Mouse (Mus musculus): ENCODE results near the gene Ifitm6. TPM values are rescaled to one million over a fixed set of nuclear protein-coding genes. Genes with fewer than 3 reads are reported as not detected.
"Not testable (repeated sequence)": the region's sequence is repeated elsewhere in the genome, so short reads cannot be mapped to it uniquely, and the experiment has no call there.

The Ifitm6 gene
- not detected for total RNA-seq (2021)

DNA sequence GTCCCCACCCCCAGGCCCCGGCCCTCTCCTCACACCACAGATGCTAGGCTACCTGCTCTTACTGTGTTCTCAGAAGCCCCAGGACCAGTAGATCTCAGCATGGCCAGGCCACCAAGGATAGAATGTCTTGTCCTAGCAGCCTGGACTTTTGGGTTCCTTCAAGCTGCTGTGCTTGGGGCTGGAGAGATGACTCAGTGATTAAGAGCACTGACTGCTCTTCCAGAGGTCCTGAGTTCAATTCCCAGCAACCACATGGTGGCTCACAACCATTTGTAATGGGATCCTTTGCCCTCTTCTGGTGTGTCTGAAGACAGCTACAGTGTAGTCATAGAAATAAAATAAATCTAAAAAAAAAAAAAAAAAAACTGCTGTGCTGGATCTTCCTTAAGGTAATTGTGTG is at the start of gene Ifitm6:
Ifitm6 (minus strand) TSS at position 101 of the 400 bp plus-strand sequence.
- not testable (repeated sequence) for DNase-seq

DNA sequence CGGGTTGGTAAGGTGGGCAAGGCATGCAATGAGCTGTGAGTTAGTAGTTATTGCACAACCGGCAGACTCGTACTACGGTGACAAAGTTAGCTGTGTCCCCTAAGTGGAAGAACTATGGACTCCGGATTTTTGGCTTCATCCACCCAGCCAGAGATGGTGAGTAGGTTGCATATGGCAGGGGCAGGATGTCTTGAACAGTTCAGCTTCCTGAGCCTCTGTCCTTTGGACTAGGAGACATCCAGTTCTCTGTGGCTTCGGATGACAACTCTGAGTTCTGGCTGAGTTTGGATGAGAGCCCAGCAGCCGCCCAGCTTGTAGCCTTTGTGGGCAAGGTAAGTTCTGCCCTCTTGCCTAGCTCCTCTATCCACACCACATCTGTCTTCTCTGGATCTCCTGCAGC is 46.9 kb upstream of the Ifitm6 start:
- no peak for DNase-seq
- intact Hi-C loops (cut with DNase I) = loop anchor here (10.0 kb wide), 1 partner anchor 110 kb away; the partner anchor contains the start of gene Rnh1

More for the DNA sequence above, at the start of gene Ifitm6:
- intact Hi-C loops (cut with DNase I) = not testable (repeated sequence)

DNA sequence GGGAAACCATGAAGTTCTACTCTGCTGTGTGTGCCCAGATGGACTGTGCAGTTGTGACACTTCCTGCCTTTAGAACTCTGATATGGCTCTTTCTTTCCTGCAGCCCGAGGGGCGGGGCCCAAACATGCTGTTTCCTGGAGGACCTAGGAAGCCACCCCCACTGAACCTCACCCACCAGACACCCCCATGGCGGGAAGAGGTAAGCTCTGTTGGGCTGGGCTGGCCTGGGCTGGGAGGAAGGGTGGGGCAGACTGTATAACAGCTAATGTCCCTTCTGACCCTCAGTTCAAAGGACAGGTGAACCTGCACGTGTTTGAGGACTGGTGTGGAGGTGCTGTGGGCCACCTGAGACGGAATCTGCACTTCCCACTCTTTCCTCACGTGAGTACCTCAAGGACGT is 46.5 kb upstream of the Ifitm6 start:
- no peak for DNase-seq
- intact Hi-C loops (cut with DNase I) = loop anchor here (10.0 kb wide), 1 partner anchor 111 kb away; the partner anchor contains the start of gene Rnh1

DNA sequence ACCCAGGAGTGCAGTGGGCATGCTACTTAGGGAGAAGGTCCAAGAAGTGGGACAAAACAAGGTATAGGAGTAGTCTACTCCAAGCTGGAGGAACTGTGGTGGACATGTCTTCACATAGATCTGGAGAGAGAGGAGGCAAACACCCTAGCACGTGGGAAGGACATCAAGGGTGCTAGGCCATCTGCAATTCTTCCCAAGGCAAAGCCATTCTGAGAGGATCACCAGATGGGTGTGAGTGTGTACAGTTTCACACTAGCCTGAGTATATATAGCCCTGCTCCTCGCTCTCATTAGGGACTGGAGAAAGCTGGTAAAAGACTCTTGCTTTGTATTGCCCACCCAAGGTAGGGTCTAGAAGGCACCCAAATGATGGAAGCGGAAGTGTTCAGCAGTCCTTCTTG is 45.6 kb upstream of the Ifitm6 start:
- intact Hi-C loops (cut with DNase I) = loop anchor here (10.0 kb wide), 1 partner anchor 111 kb away; the partner anchor contains the start of gene Rnh1
- no peak for DNase-seq

DNA sequence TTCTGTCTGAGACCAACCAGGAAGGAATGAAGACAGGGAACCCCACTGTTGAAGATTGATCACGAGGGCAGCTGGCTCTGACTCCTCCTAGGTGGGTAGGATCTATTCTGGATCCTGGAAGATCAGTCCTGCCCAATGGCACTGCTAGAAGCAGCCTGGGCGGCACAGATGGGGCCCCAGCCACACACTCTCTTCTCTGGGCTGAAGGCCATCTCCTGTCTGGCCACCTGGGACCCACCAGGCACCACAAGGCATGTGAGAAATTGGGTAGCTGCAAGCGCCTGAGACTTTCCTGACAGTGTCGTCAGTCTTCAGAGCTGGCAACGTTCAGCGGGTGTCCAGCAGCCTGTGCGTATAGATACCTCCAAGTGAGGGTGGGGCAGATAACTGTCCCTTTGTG is 44.8 kb upstream of the Ifitm6 start:
- intact Hi-C loops (cut with DNase I) = loop anchor here (10.0 kb wide), 1 partner anchor 112 kb away; the partner anchor contains the start of gene Rnh1
- DNase-seq = peak; percentile 73

DNA sequence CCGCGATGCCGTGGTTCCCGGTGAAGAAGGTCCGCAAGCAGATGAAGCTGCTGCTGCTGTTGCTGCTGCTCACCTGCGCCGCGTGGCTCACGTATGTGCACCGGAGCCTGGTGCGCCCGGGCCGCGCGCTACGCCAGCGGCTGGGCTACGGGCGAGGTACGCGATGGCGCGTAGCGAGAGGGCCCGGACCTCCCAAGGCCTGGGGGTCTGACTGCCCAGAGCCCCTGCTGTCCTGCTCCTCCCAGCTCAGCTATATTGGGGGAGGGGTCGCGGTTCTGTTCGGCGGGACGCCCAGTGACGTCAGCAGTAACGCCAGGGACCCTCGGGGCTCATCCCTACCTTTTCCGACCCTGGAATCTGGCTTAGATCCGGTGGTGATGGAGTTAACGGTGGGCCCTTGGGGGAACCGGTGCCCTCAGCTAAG is 43.6 kb upstream of the Ifitm6 start:
- intact Hi-C loops (cut with DNase I) = loop anchor here (10.0 kb wide), 1 partner anchor 114 kb away; the partner anchor contains the start of gene Rnh1
- DNase-seq = peak; percentile 47

DNA sequence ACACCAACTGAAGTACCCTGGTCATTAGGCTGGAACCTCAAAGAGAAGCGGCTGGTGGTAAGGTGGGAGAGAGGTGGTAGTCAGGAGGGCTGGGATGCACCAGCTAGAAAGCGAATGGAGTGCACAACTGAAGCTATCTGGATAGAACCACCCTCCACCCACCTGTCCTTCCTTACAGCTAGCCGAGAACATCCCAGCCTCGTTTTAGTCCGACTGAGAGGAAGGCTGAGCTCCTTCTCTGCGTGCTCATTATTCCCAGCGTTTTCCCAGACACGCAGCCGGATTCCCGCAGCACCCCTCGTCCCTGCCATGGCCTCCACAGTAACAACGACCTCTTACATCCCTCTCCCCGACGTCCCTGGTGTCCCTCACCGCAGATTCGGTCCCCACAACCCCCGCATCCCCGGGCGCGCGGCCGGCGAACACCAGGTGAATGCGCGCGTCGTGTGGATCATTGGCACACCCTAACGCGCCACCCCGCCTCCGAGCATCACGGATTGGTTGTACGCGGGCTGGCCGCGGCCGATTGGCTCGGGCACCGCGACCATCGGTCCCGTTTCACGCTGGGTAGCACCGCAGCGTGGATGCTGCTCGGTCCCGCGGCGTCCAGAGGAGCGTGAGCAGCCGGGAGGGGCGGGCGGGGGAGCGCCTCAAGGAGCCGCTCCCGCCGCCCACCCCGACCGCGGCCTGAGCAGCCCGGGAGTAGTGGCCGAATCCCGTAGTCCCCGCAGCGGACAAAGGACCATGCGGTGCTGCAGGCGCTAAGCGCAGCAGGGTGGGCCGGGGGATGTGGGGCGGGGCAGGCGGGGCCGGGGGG is 42.9 kb upstream of the Ifitm6 start, which contains the start of gene B4galnt4:
B4galnt4 (plus strand) TSS at position 679 of the 817 bp plus-strand sequence.
- intact Hi-C loops (cut with DNase I) = loop anchor here (10.0 kb wide), 1 partner anchor 114 kb away; the partner anchor contains the start of gene Rnh1

DNA sequence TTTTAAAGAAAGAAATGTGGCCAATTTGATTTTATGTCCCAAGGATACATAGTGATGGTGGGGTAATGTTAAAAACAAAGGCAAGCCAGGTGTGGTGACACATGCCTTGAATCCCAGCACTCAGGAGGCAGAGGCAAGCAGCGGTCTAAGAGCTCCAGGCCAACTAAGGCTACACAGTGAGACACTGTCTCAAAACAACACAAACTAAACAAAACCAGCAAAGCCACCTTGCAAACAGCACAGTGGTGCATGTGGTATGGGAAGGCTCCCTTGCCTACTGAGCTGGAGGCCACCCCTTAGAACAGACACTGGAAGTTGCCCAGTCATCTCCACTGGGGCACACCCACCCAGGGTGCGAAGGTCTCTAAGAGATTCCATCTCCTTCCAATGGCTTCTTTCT is 42.2 kb upstream of the Ifitm6 start:
- intact Hi-C loops (cut with DNase I) = loop anchor here (10.0 kb wide), 1 partner anchor 115 kb away; the partner anchor contains the start of gene Rnh1
- DNase-seq = no peak

More for the DNA sequence above, 42.9 kb upstream of the Ifitm6 start, which contains the start of gene B4galnt4:
- DNase-seq = peak; percentile 92

DNA sequence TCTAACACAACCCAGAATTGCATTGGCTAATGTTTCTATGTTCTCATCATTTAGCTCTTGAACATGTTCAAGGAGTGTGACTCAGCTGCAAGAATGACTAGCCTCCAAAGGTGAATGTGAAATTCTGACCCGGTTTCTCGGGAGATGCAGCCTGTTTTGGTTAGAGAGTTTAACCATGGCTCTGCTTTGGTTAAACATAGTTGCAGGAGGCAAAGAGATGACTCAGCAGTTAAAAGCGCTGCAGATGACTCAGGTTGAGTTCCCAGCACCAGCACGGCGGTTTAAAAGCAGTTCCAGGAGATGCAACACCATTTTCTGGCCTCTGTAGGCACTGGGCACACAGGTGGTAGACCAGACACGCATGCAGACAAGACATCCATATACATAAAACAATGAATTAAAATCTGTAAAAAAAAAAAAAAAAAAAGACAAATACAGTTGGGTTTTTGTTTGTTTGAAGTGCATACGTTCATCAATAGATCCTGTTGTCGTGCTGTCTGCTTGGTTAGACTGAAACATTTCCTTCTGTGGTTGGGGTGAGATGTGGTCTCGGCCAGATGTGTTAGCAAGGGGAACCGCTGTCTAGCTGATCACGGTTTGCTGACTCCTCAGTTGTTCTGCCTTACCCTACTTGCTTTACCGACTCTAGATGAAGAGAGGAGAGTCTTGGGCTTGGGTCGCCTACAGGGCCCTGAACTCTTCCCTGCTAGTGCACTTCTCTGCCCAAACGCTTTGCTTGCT is 41.0 kb upstream of the Ifitm6 start:
- intact Hi-C loops (cut with DNase I) = no loop called here
- DNase-seq = no peak

DNA sequence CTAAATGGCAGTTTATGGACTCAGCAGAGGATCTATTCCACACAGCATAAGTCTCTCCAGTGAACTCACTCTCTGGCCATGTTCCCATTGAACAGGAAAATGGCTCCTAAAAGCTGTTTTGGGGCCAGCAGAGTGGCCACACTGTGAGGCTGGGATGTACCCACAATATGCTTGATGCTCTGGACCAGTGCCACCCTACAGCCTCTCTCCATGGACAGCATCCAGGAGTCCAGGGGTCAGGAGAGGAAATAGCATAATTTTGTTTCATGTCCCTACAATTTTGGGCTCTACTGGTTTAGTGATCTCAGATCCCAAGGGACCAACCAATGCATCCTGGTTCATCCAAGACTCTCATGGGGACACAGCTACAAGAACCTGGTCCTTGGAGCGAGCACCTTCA is 39.8 kb upstream of the Ifitm6 start:
- DNase-seq = no peak
- intact Hi-C loops (cut with DNase I) = no loop called here

DNA sequence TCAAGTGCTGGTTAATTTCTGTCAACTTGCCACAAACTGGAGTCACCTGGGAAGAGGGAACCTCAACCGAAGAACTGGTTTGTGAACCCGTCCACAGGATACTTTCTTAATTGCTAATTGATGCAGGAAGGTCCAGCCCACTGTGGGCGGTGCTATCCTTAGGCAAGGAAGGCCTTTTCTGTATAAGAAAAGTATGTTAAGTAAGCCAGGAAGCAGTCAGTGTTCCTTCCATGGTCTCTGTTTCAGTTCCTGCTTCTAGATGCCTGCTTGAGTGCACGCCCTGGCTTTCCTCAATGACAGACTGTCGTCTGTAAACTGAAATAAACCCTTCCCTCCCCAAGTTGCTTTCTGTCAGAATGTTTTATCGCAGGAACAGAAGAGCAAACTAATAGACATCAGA is 39.3 kb upstream of the Ifitm6 start:
- intact Hi-C loops (cut with DNase I) = no loop called here

DNA sequence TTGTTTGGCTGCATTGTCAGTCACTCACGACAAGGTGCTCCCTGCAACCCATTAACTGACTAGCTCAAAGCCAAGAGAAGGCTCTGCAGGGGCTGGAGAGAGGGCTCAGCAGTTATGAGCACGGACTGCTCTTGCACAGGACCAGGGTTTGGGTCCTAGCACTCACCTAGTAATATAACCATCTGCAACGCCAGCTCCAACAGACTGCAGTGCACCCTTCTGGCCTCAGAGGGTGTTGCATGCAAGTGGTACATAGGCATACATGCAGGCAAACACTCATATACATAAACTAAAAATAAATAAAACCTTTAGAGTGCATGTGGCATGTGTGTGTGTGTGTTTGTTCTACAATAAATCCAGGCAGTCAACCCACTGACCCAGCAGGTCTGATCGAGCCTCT is 38.1 kb upstream of the Ifitm6 start:
- no peak for DNase-seq
- intact Hi-C loops (cut with DNase I) = no loop called here

More for the DNA sequence above, 39.3 kb upstream of the Ifitm6 start:
- no peak for DNase-seq

DNA sequence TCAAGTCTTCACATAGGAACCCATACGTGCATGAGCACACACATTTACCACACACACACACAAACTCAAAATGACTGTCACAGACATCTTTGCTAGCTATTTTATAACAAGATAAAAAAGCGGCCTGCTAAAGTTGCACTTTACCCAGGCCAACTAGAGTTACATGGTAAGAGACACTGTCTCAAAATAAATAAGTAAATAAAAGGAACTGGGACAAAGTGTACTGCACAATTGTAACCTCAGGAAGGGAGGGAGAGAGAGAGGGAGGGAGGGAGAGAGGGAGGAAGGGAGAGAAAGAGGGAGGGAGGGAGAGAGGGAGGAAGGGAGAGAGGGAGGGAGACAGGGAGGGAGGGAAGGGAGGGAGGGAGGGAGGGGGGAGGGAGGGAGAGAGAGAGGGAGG is 34.7 kb upstream of the Ifitm6 start:
- intact Hi-C loops (cut with DNase I) = no loop called here
- no peak for DNase-seq

DNA sequence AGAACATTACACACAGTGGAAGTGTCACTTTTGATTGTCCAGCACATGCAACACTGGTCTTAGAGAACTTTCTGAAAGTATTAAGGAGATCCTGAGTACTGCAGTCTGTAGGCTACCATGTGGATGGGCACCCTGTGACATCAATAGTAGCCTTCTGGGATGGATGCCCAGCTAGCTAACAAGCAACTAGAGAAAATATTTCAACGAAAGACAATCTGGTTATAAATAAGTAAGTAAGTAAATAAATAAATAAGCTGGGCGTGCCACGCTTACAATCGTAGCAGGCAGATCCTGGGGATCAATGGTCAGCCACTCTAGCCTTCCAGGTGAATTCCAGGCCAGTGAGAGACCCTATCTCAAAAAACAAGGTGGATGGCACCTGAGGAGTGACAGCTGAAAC is 34.3 kb upstream of the Ifitm6 start:
- intact Hi-C loops (cut with DNase I) = no loop called here
- DNase-seq = no peak

DNA sequence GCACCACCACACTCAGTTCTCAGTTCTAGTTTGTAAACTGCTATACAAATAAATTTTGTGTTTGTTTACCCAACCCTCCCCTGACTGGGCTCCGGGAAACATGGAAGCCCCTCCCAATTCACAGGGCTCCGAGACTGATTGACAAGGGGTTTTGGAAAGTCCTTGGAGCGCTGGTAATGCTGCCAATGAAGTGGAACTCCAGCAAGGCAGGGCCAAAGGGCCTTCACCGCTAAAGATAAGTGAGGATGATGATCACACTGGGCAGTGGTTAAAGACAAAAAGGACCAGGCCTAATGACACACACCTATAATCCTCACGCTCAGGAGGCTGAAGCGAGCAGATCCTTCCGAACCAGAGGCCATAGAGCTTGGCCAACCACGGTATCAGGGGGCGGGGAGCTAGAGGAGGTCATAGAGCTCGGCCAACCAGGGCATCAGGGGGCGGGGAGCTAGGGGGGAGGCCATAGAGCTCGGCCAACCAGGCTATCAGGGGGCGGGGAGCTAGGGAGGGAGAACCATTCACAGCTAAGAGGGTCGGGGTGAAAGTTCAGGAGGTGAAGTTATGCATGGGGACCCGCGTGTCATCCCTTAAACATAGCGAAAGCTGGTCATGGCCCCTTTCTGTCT is 33.4 kb upstream of the Ifitm6 start:
- intact Hi-C loops (cut with DNase I) = no loop called here
- no peak for DNase-seq

DNA sequence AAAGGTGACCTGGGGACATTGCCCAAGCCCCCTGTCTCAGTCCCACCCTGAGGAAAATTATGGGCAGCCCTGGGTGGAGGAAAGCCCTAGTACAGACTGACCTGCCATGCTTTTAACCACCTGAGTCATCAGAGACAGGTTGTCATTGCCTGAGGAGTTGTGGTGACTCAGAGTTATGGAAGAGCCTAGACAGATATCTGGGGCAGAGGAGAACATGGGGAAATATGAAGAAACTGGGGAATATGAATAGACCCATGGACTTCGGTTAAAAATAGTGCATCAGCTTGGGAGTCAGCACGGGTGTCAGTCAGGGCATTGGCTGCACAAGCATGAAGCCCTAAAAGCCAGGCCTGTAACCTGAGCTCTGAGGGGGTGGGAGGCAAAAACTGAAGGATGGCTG is 31.6 kb upstream of the Ifitm6 start:
- intact Hi-C loops (cut with DNase I) = loop anchor here (2.0 kb wide), 2 partner anchors 141 to 203 kb away; partner anchors contain the start of gene Odf3
- no peak for DNase-seq

DNA sequence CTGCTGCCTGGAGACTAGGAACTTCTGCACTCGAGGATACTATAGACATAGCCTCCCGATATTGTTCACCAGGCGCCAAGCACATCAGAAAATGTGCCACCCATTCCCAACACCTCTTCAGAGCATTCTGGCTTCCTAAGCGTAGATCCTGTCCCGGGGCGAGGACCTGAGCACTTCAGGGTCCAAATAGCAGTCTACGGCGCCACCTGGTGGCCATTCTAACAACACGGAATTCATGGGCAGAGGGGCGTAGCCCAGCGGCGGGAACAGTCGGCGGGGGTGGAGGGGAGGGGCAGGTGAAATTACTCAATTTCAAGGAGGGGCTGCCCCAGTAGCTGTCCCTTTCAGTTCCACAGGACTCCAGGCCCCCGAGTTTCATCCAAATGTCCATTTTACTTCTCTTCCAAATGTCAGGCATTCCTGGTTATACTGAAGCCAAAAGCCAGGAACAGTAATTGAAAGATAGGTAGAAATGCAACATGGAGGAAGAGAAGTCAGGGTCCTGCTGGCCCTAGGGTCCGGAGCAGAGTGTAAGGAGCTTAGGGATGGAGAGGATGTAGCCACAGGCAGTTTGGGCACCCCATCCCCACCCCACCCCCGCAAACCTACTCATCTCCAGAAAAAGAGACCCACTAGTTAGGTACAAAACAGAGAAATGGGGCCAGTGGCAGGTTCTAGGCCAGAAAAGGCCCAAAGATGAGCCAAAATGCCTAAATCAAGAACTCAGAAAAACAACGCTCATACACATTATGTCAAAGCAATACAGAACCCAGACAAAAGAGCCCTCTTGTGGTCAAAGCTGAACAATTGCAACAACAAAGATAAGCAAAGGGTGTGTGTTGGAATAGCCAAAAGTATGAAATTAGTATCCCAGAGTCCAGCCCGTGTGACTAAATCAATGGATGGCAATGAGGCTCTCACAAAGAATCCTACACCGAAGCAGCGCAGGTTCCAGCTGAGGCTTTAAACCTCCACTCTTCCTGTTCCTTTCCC is 30.8 kb upstream of the Ifitm6 start:
- intact Hi-C loops (cut with DNase I) = loop anchor here (2.0 kb wide), 2 partner anchors 140 to 202 kb away; partner anchors contain the start of gene Odf3
- DNase-seq = peak; percentile 94

DNA sequence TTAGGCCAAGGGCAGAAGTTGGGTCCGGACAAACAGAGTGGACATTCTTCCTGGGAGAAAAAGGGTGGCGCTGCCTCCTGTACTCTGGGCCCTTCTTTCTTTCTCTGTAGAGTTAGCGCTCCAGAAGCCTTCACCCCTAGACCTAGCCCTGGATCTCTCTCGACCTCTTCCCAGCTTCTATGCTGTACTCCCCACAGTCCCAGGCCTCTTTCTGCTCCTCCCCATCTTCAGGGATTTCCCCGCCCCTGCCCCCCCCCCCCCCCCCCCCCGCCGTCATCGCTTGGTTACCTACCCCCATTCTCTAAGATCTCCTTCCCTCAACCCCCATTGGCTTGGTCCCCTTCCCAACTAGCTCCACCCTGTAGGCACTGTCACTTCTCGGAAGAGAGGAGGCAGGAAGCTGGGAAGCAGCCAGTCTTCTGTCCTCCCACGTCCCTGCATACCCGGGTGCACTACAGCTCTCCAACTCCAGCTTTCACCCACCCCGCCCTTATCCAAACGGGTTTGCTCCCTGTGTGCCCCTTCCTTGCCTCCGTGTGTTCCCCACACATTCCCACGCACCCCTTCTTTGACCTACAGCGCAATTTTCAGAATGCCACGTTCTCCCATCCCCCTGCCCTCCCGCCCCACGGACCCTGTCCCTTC is 30.0 kb upstream of the Ifitm6 start:
- peak; percentile 66 for DNase-seq
- intact Hi-C loops (cut with DNase I) = loop anchor here (2.0 kb wide), 2 partner anchors 139 to 201 kb away; partner anchors contain the start of gene Odf3
